Mouse (Mus musculus) cerebellum, adult 2 months (tissue): ENCODE measurements around the gene Stx4a. TPM values are rescaled to one million over a fixed set of nuclear protein-coding genes. Genes with fewer than 3 reads are reported as not detected.

ENCODE experiments used
- DNase-seq, 2 experiments: peaks; one replicate each; pipeline ENCODE4 v3.0.0; 2021
- H3K27ac ChIP-seq: fragments of 200-500 bp; 2 replicates; pipeline ENCODE4 v1.5.1; 2012; ENCODE audit warnings: low read length, control low read depth, inconsistent platforms; ENCODE audit not compliant: insufficient read depth
- H3K27me3 ChIP-seq: fragments of 200-500 bp; 2 replicates; pipeline ENCODE4 v1.6.1; 2012; ENCODE audit warnings: inconsistent platforms, mild to moderate bottlenecking, low read length, moderate library complexity; ENCODE audit not compliant: control insufficient read depth, insufficient read depth
- H3K4me1 ChIP-seq: fragments of 200-500 bp; 2 replicates; pipeline ENCODE4 v1.6.1; 2011; ENCODE audit warnings: low read length; ENCODE audit not compliant: control insufficient read depth, insufficient read depth
- H3K4me3 ChIP-seq: fragments of 200-500 bp; replicated peaks from 2 replicates; pipeline ENCODE3; 2011; ENCODE audit warnings: mild to moderate bottlenecking, low read depth, low read length, control low read depth; ENCODE audit not compliant: insufficient read depth
- CTCF ChIP-seq: fragments of 200-500 bp; IDR thresholded peaks from 2 replicates; pipeline ENCODE4 v1.5.1; 2011; ENCODE audit warnings: low read depth, mild to moderate bottlenecking, control low read depth, low read length, moderate library complexity, borderline replicate concordance; ENCODE audit not compliant: insufficient read depth
- POLR2A ChIP-seq: fragments of 200-500 bp; IDR thresholded peaks from 2 replicates; pipeline ENCODE4 v1.6.1; 2011; ENCODE audit warnings: low read length, control low read depth, borderline replicate concordance; ENCODE audit not compliant: insufficient read depth
- WGBS: fragments of 180-500 bp; shearing (Covaris S2); methylation state at CpG from one replicate; pipeline ENCODE4 v1.1.7; 2018; 5-methylcytosine and 5-hydroxymethylcytosine counted together
- polyA plus RNA-seq: library from polyadenylated mRNA; depleted of rRNA; stranded (reverse); fragments of >200 nt; gene quantifications from 2 replicates; pipeline ENCODE4 v1.2.3, GENCODE M21; 2012

Stx4a gene
- polyA plus RNA-seq, 1 experiment: 153 TPM

GRCm38 (mm10) chr7:127876041-127876466 lies 52.0 kb downstream of the Stx4a start, which contains the start of gene Zfp646:
Gene Zfp646, plus strand, starts transcription at chr7:127876221.
- TF ChIP-seq CTCF (no peak), POLR2A (0 out of 2 replicates have a peak, but pooled peaks have one; percentile 3)
- DNase-seq: no peak
- WGBS: under 1% methylated on average over 41 of the region's 41 CpGs
- H3K4me1 ChIP-seq: no peaks in the 10 kb centered on the region
- H3K27me3 ChIP-seq: no peaks in the 10 kb centered on the region
- H3K27ac ChIP-seq: peak within 1 kb of the TSS; percentile 95
- peak within 1 kb of the TSS; percentile 96 for H3K4me3 ChIP-seq

GRCm38 (mm10) chr7:127876467-127877348 lies 52.6 kb downstream of the Stx4a start, which contains the start of gene Zfp668:
Gene Zfp668, minus strand, starts transcription at chr7:127876828.
- Histone ChIP-seq H3K27me3 (no peaks in the 10 kb centered on the region), H3K4me3 (peak within 1 kb of the TSS; percentile 96), H3K4me1 (no peaks in the 10 kb centered on the region), H3K27ac (peak within 1 kb of the TSS; percentile 95)
- peak; percentile 91 to 93 for DNase-seq
- WGBS: under 1% methylated on average over 60 of the region's 60 CpGs
- TF ChIP-seq POLR2A (peak; percentile 57; the same call in 1 of the 2 replicates), CTCF (no peak)

- WGBS: 93% methylated on average over 9 of the region's 9 CpGs
- no peak overlapping the region for H3K27ac ChIP-seq
- peaks cover 7% of the 10 kb centered on the region for H3K4me1 ChIP-seq
- TF ChIP-seq CTCF: no peak
- no peak for TF ChIP-seq POLR2A
- no peaks in the 10 kb centered on the region for H3K27me3 ChIP-seq
- H3K4me3 ChIP-seq: no peak overlapping the region
- DNase-seq: peak in 1 of 2 experiments; percentile 11
These were observed 55.2 kb downstream of the Stx4a start for GRCm38 (mm10) chr7:127879301-127879700.

GRCm38 (mm10) chr7:127880431-127880830 lies 56.3 kb downstream of the Stx4a start:
- no peak for DNase-seq
- Histone ChIP-seq H3K4me1 (peaks cover 7% of the 10 kb centered on the region), H3K27ac (no peak overlapping the region), H3K27me3 (no peaks in the 10 kb centered on the region), H3K4me3 (no peak overlapping the region)
- no peak for TF ChIP-seq POLR2A
- TF ChIP-seq CTCF: no peak
- whole genome bisulfite sequencing: 75% methylated on average over 12 of the region's 12 CpGs

- H3K27me3 ChIP-seq: no peaks in the 10 kb centered on the region
- no peak for TF ChIP-seq POLR2A
- no peak for TF ChIP-seq CTCF
- 24% methylated on average over 6 of the region's 6 CpGs for WGBS
- no peak overlapping the region for H3K4me3 ChIP-seq
- no peak overlapping the region for H3K27ac ChIP-seq
- peak in 1 of 2 experiments; percentile 29 for DNase-seq
- peaks cover 7% of the 10 kb centered on the region for H3K4me1 ChIP-seq
These were observed 61.9 kb downstream of the Stx4a start for GRCm38 (mm10) chr7:127885951-127886350.

- Histone ChIP-seq H3K27me3 (no peaks in the 10 kb centered on the region), H3K4me3 (no peak overlapping the region), H3K4me1 (peaks cover 7% of the 10 kb centered on the region), H3K27ac (no peak overlapping the region)
- no peak for DNase-seq
- WGBS: 86% methylated on average over 6 of the region's 6 CpGs
- TF ChIP-seq POLR2A (no peak), CTCF (no peak)
These were observed 62.5 kb downstream of the Stx4a start for GRCm38 (mm10) chr7:127886551-127886950.

- Histone ChIP-seq H3K4me3 (no peak overlapping the region), H3K4me1 (peaks cover 7% of the 10 kb centered on the region), H3K27ac (no peak overlapping the region), H3K27me3 (no peaks in the 10 kb centered on the region)
- TF ChIP-seq POLR2A (no peak), CTCF (no peak)
- no peak for DNase-seq
- WGBS: 57% methylated on average over 8 of the region's 8 CpGs
These were observed 63.1 kb downstream of the Stx4a start for GRCm38 (mm10) chr7:127887191-127887590.
